Mouse (Mus musculus) right cerebral cortex, postnatal 36 days (tissue): ENCODE measurements around the gene 4931406C07Rik.
"Not testable (repeated sequence)": the region's sequence is repeated elsewhere in the genome, so short reads cannot be mapped to it uniquely, and the experiment has no call there.

Experiments
- DNase-seq, 2 experiments: peaks; one replicate each; pipeline ENCODE4 v3.0.0; 2022; ENCODE audit warnings: low spot score in 2 of 2, mixed read lengths in 1 of 2

Gene 4931406C07Rik

DNA sequence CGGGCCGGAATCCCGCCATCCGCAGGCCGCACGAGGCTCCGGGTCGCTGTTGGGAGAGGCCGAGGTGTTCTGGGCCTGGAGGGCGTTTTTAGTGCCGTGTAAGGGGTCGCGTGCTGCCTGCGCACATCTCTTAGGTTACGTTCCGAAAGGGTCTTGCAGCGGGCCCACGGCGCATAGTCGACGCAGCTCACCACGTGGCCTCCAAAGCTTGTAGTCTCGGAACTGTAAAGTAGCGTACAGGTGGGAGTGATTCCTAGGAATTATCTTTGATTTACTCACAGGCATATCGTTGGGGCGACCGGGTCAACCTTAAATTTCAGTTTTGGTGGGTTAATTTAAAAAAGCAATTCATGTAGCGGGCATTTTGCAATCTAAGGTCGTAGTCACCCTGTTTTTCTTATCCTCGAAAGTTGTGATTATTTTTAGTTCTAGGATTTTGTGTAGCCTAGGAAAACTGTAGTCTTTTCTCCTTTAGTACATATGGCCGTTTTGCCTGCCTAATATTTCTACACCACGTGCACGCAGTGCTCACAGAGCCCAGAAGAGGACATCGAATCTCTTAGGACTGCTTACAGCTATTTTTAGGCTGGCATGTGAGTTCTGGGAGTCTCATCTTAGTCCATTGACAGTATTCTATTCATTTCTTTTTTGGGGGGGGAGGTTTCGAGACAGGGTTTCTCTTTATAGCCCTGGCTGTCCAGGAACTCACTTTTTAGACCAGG lies at the start of gene 4931406C07Rik:
TSS of gene 4931406C07Rik (minus strand) at position 51 of the 722 bp plus-strand sequence.
- DNase-seq = peak; percentile 23 to 41

DNA sequence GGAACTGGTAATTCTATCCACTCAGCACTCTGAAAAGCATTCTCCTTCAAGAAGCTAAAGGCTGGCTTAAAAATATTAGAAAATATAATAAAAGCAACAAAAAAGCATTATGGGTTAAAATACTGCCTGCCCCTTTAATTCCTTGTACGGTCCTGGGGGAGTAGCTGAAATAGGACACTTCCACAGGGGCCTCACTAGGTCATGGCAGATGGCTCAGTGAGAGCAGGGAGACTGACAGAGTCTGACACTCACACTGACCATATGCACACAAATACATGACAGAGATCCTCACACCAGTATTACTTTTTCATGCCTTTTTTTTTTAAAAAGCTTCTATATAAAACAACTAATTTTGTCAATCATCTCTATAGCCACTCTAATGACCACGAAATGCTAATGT lies 43.7 kb upstream of the 4931406C07Rik start:
- no peak for DNase-seq

DNA sequence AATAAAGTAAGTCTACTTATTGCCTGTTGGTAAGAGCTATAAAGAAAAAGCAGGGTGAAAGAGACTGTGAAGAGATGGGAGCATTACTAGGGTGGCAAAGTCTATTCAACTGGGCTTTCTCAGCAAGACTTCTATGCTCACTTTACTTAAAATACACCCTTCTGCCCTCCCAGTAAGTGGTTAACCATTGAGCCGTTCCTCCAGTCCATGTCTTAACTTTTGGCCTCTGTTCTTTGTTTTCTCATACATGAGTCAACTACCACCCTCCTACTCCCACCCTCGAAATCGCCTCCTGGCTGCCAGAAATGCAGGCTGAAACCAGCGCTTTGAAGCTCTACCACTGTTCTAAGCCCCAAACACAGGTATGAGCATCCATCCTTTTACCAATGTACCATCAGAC lies 31.5 kb upstream of the 4931406C07Rik start:
- no peak for DNase-seq

DNA sequence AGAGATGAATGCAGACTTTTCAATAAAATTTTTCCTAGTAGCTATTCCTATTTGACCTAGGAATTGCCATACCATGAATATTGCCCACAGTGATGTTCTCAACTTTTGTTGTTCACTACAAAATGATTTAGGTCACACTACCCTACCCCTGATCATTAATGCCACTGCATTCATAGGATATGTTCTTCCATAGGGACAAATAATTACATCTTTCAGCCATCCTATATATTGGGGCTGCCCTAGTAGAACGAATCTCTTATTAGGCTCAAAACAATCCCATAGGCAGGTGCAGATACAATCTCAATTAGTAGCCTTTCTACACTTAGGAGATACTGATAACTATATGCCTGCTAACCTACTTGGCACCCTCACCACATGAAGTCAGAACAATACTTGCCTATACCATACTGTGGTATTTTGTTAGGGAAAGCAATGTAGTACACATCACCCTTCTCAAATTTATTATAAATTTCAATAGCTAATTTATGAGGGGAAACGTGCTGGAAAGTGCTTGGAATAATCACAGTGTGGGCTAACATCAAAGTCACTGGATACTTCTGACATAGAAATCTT lies 12.0 kb upstream of the 4931406C07Rik start:
- DNase-seq = no peak

DNA sequence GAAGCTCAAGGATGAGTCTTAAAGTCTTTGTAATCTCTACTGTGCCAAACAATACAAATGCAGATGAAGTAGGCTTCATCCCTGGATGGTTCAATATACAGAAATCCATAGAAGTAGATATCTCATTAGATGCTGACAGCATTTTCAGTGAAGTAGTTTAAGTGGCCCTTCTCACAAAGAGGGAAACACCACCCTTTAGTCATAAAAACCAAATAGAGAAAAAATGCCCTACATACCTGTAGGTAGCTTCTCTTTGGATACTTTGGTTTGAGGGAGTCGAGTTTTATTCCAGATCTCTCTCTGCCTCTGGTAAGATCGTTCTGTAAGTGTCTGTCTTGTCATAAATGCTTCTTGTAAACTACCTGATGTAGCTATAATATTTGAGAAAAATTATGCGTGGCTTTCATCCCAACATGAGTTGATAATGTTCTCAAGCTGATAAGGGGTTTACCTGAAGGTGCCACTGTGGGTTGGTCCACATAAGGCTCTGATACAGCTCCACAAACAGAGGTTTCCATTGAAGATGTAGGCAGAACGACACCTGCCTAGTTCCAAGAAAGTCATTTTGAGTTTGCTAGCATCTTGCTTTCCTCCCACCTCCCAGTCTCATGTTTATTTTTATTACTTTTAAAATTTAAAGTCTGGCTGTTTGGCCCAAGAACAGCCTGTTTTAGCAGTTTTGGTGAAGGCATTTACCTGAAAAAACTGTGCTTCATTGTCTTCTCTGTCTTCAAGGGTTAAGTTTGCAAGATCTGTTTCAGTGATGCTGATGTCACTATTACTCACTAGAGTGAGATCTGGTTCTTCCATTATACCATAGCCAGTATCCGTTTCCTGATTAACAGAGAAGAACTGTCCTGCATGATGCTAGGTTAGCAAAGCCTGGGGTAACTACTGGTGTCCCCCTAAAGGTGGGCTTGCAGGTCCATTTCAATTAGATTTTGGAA lies 11.2 kb upstream of the 4931406C07Rik start:
- DNase-seq = no peak

DNA sequence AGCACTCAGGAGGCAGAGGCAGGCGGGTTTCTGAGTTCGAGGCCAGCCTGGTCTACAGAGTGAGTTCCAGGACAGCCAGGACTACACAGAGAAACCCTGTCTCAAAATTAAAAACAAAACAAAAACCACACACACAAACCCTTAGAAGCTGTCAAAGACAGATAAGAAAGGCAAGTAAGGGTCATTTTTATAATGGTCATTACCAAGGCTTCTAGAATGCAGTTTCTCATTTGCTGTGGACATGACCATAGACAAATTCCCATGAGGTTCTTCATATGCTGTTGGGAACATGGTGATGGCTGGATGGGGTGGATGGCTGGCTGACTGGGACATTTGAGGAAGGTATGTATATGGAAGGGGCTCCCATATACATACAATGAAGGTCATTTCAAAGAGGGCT lies 10.0 kb upstream of the 4931406C07Rik start:
- DNase-seq = not testable (repeated sequence)

DNA sequence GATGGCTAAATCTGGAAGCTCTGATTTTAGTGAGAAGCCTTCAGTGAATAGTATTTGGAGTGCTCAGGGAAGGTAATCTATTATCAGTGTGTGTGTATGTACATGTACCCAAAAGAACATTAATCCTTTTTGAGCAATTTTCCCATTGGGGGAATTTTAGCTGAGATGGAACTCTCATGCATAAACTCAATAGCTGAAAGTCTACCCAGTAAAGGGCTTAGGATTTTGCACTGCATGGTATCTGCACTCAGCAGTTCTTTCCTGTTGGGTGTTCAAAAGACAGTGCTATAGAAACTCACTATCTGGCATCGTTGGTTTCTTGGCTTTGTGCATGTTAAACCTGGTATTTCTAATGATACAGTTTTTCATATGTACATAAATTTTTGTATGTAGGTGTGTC lies 8.4 kb upstream of the 4931406C07Rik start:
- DNase-seq = no peak

DNA sequence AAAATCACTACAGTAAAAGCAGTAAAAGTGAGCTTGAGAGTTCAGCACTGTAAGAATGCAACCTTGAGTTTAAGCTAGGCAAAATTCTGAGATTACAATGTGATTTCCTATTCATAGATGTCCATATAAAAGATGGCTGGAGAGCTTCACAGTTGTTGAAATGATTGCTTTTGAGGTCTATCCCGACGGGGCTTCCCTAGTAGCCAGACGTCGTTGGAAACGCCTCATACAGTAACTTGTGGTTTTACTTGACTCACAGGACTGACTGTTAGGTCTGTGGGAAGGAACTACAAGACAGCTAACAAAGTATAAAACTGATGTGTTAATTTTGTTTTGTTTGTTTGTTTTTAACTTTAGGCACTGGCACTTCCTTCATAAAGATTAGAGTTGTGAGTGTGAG lies 7.4 kb upstream of the 4931406C07Rik start:
- DNase-seq = no peak

DNA sequence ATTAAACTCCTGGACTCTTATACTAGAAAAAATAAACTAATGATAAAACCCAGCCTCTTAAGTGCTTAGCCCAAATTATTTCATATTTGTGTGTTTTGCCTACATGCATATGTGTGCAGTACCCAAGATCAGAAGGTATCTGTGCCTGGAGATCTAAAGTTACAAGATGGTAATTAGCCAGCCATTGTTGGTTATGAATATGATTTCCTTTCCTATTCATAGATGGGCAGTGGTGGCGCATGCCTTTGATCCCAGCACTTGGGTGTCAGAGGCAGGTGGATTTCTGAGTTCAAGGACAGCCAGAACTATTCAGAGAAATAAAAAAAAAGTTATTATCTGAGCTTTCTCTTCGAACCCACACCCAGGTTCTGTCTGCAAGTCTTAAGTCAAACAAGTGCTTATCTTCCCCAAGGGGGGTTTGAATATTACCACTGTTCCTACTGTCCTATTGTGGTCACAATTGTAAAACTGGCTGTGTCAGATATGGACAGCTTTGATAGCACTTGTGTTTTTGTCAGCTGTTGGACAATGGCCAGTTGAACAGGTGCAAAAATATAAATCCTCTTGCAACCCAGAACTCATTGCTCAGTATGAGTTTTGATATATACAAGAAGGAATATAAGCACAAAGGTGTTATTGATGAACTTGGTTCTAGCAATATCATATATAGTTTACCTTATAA lies 5.9 kb upstream of the 4931406C07Rik start:
- DNase-seq = no peak

DNA sequence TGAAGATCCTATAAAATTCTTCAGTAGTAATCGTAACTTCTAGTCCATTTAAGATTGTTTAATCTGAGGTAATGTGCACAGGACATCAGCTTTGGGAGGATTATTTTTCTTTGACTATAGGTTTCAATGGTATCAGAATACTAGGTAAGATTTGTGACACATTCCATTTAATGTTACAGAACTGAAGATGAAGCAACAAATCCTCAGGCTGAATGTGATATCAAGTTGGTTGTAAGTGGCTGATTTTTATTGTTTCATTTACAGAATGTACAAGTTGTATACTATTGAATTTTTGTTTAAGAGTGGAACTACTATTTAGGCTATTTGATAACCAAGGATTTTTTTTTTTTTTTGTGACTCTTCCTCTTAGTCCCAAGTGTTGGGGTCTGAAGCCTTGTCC lies 3.9 kb upstream of the 4931406C07Rik start:
- no peak for DNase-seq

DNA sequence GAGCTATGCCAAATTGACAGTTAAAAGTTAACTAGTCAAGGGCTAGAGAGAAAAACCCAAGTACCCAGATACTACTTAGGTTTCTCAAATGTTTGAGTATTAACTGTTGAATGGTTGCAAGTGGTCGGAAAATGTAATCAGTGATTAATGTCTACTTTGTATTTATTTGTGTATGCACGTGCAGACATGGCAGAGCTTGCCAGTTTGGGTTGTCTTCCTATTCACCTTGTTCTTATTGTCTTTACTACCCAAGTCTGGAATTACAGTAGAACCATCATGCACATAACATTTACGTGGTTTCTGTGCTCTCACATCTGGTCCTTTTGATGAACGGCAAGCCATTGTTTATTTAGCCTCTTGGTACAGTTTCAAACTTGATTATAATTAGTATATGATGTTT lies 3.2 kb upstream of the 4931406C07Rik start:
- DNase-seq = no peak

DNA sequence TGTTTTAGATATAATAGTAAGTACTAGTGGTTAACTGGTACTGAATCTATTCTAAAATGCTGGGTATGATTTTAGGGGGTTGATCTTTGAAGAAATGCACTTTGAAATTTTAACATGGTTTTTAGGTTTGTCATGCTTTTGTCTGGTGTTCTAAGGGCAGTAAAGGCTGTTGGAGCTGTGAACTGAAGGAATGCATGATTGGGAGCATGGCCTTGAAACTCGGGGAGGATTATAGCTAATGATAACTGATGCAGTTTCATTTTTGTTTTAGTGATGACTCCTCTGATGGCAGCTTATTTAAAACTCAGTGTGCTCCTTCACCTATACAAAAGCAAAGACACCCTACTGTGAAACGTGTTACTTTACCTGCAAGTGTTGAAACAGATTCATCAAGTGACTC lies 2.0 kb upstream of the 4931406C07Rik start:
- no peak for DNase-seq

DNA sequence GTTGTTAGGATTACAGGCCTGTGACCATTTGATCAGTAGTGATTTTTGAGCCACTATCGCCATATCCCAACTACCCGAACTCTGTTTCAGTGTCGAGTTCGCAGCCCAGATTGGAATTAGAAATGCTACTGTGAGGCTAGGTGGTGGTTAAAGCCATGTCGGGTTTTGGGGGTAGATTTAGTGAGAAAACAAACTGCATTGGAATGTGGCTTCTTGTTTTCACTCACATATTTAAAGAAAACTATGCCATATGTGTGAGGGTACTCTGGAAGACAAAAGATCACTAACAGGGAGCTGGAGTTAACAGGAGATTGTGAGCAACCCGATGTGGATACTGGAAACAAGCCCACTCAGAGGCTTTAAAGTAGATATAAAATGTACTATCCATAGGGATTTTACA lies 1.0 kb upstream of the 4931406C07Rik start:
- DNase-seq = no peak

DNA sequence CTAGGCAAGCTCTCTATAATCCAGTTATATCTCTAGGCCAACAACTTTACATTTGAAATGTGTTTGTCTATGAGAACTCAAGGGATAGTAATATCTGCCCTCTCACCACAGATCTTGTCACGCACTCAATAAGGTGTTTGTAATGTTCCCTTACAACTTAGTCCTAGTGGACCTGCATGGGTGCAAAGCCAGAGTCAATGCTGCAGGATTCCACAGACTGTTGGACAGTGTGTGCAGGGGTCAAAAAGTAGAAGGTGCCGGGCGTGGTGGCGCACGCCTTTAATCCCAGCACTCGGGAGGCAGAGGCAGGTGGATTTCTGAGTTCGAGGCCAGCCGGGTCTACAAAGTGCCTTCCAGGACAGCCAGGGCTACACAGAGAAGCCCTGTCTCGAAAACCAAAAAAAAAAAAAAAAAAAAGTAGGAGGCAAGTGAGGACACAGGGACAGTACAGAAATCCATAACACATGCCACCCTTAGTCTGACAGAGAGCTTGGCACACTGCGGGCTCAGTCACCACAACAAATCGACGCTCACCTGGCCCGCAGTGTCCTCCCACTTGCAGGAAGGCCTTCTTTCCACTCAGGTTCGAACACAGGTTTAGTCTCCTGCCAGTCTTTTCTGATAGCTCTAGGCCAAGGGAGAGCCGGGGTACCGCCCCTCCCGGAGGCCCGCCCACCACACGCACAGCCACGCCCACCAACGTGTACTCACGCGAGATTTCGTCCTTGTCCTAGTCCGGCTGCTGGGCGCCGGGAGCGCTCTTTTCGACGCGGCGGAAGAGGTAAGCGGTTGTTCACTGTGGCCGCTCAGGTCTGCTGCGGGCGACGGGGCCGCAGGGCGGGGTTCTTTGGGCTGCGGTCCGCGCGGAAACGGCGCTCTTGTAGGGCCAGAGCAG lies 498 bp downstream of the 4931406C07Rik start, which contains the start of gene Taf1d:
TSS of gene Taf1d (plus strand) at position 712 of the 895 bp plus-strand sequence.
- peak; percentile 93 to 94 for DNase-seq

DNA sequence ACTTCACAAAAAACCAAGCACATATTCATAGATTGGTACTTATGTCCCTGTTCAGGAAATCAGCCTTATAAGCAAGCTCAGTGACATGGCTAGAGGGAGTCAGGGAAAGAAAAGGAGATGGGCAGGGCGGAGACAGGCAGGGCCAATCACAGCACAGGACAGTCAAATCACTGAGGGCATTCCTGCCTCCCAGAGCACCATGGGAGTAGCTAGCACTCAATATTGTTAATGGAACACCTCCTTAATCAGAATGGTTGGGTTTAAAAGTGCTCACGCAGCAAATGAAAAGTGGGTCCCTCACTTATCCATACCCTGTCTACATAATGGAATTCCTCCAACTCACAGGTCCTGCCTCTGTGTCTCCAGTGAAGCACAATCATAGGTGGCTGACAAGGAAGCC lies 3.4 kb downstream of the 4931406C07Rik start:
- no peak for DNase-seq

DNA sequence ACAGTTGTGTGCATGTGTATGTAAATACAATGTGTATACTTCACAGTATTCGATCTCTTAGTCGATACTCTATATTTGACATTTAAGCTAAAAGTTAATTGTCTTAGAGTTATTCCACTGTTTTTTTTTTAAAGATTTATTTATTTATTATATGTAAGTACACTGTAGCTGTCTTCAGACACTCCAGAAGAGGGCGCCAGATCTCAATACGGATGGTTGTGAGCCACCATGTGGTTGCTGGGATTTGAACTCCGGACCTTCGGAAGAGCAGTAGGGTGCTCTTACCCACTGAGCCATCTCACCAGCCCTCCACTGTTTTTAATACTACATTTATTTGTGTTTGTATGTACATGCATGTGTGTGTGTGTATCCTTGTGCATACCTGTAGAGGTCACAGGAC lies 4.2 kb downstream of the 4931406C07Rik start:
- DNase-seq = not testable (repeated sequence)

DNA sequence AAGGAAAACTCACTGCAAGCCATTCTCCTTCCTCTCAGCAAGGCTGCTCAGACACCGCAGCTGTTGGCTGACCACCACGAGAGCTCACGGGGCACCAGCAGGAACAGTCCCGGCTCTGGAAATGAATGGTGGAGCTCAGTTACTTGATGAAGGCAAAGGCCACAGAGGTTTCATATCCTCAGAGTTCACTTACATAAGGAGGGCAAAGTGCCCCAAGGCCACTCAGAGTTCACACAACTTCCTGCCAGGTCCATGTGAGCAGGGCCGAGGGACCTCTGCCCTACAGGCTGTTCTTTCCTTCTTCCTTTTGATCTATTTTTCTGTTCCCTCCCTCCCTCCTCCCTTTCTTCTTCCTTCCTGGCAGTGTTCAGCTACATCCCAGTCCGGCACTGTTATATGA lies 4.8 kb downstream of the 4931406C07Rik start:
- no peak for DNase-seq

DNA sequence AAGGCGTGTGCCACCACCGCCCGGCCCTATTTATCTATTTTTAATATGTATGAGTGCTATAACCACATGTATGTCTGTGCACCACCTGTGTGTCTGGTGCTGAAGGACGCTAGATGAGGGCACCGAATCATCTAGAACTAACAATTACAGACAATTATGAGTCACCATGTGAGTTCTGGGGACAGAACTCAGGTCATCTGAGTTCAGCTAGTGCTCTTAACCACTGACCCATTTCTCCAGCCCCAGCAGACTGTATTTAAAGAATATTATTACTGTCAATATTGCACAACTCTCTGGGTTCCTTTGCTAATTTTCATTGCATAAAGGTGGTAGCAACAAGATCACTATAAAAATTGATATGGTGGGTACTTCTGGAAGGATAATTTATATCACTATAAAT lies 6.2 kb downstream of the 4931406C07Rik start:
- no peak for DNase-seq

DNA sequence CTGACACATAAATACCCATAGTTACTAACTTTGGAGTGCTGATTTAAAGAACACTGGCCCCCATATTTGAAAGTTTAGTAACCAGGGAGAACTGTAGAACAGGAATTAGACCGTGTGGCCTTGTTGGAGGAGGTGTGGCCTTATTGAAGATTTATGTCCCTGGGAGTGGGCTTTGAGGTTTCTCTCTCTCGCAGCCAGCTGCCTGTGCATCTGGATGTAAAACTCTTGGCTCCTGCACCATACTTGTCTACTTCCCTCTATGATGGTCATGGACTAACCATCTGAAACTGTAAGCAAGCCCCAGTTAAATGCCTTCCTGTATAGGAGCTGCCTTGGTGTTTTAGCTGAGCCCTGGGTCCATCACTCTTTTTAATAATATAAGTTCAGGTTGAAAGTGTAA lies 7.8 kb downstream of the 4931406C07Rik start:
- DNase-seq = no peak

DNA sequence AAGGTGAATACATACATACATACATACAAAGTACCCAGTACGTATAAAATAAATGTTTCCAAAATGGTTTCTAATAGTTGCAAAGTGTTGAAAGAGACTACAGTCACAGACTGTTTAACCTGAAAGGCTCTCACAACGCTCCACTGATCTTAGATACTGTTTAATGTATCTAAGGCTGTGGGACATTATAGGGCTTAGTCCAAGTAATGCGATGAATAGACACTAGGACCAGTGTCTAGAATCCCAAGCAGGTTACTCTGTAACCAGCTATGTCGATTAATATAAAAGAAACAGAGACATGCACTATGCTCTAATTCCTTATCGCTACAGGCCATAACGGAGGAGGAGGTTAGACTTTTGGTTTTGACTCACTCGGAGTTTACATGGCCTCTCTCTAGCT lies 9.1 kb downstream of the 4931406C07Rik start:
- DNase-seq = no peak

DNA sequence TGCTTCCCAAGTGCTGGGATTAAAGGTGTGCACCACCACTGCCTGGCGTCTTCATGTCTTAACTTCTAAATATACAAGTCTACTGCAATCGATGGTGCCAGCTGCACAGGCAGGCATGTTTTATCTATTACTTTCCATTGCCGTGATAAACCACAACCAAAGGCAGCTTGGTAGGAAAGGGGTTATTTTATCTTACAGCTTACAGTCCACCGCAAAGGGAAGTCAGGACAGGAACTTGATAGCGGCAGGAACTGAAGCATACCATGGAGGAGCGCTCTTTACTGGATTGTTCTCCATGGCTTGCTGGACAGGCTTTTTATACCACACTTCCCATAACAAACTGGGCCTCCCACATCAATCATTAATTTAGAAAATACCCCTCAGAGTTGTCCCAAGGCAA lies 17.0 kb downstream of the 4931406C07Rik start:
- no peak for DNase-seq
